ENCODE assay signal across 11 mouse cellular contexts in genomic region chr7:64792031-64792430, GRCm38 (mm10).
A peak's percentile ranks its signal among the peaks of the same experiment; 100 is the strongest.
DNase-seq lines count a peak whose midpoint lies in the region; ATAC-seq and TF ChIP-seq lines count a peak whose summit lies in the region.
"Had no signal": no experiment of that assay in that cellular context is flagged by ENCODE, and none has a peak within 500 bp of the region (broad histone marks: within the 10 kb centered on the region; RNA-seq: fewer than 3 reads in every experiment).

No protein-coding gene starts in this region.

- no peaks in the 10 kb centered on the region for H3K36me3 ChIP-seq in hindbrain, postnatal 0 days (ENCODE audit: insufficient read depth, low read length)
- no peaks in the 10 kb centered on the region for H3K36me3 ChIP-seq in hindbrain, embryonic 14.5 days (replicated peaks; ENCODE audit: control insufficient read depth, insufficient read depth)
- H3K36me3 ChIP-seq: lung, embryonic 15.5 days had no signal

- intact Hi-C loops in gastrocnemius, postnatal 14 days (cut with DNase I; ENCODE audit: low total_unique reads) = loop anchor here (2.0 kb wide), 1 partner anchor 17 kb away; no protein-coding TSS in a partner anchor

- H3K4me2 ChIP-seq in hindbrain, postnatal 0 days (ENCODE audit: low read depth, low read length) = no peak overlapping the region
- H3K4me2 ChIP-seq in hindbrain, embryonic 14.5 days (replicated peaks) = no peak overlapping the region
- H3K4me2 ChIP-seq: lung, embryonic 15.5 days had no signal

- no peak overlapping the region for H3K9ac ChIP-seq in hindbrain, postnatal 0 days (replicated peaks; ENCODE audit: low read length)
- no peak overlapping the region for H3K9ac ChIP-seq in hindbrain, embryonic 14.5 days
- H3K9ac ChIP-seq: lung, embryonic 15.5 days had no signal

- no peak for TF ChIP-seq CTCF in hindbrain, postnatal 0 days (IDR thresholded peaks at IDR 0.05; ENCODE audit: low read depth)

- H3K4me3 ChIP-seq in hindbrain, postnatal 0 days (ENCODE audit: low read length) = no peak overlapping the region
- no peak overlapping the region for H3K4me3 ChIP-seq in hindbrain, embryonic 14.5 days (replicated peaks; ENCODE audit: low read length)
- H3K4me3 ChIP-seq: left cerebral cortex, adult 2 months; lung, embryonic 15.5 days had no signal

- H3K9me3 ChIP-seq in hindbrain, postnatal 0 days (ENCODE audit: low read length) = no peaks in the 10 kb centered on the region
- H3K9me3 ChIP-seq in hindbrain, embryonic 14.5 days (ENCODE audit: control insufficient read depth, low read length) = no peaks in the 10 kb centered on the region
- H3K9me3 ChIP-seq: lung, embryonic 15.5 days had no signal

- ATAC-seq in hindbrain, postnatal 0 days = peak; percentile 58; the same call in 1 of the 2 replicates
- ATAC-seq in hindbrain, embryonic 14.5 days (ENCODE audit: low FRiP score) = no peak

- H3K4me1 ChIP-seq in hindbrain, postnatal 0 days (ENCODE audit: insufficient read depth, low read length) = no peaks in the 10 kb centered on the region
- no peaks in the 10 kb centered on the region for H3K4me1 ChIP-seq in hindbrain, embryonic 14.5 days (replicated peaks; ENCODE audit: control insufficient read depth, insufficient read depth, low read length)
- H3K4me1 ChIP-seq: lung, embryonic 15.5 days had no signal

- no peak overlapping the region for H3K27ac ChIP-seq in hindbrain, postnatal 0 days
- no peak overlapping the region for H3K27ac ChIP-seq in hindbrain, embryonic 14.5 days
- H3K27ac ChIP-seq: left cerebral cortex, adult 2 months; lung, embryonic 15.5 days had no signal

- no peaks in the 10 kb centered on the region for H3K27me3 ChIP-seq in hindbrain, postnatal 0 days (ENCODE audit: insufficient read depth, low read length)
- no peaks in the 10 kb centered on the region for H3K27me3 ChIP-seq in hindbrain, embryonic 14.5 days (ENCODE audit: control insufficient read depth, insufficient read depth, low read length)
- H3K27me3 ChIP-seq: lung, embryonic 15.5 days had no signal

- 33% methylated on average over 8 of the region's 8 CpGs for WGBS in hindbrain, postnatal 0 days
- whole genome bisulfite sequencing in hindbrain, embryonic 14.5 days = 53% methylated on average over 8 of the region's 8 CpGs

- no peak for DNase-seq in hindbrain, postnatal 0 days (ENCODE audit: low spot score)
- DNase-seq in hindbrain, embryonic 14.5 days (ENCODE audit: low spot score) = no peak
- DNase-seq in MEL-GATA-1-ER (ENCODE audit: extremely low read depth, low read depth) = peak; percentile 6
- DNase-seq in adrenal gland, postnatal 14 days = peak; percentile 89
- DNase-seq in gastrocnemius, postnatal 14 days = peak; percentile 34
- DNase-seq in layer of hippocampus, adult 11-12 months (ENCODE audit: low spot score) = no peak
- no peak for DNase-seq in right cerebral cortex, adult 2 months (ENCODE audit: low spot score in 2 of 2)
- no peak for DNase-seq in spleen, postnatal 10 days (ENCODE audit: low spot score in 2 of 2)
- DNase-seq: thymus, postnatal 4 days had no signal

Comparison
In these comparisons a context has a peak if more than half of its experiments do, and no peak if none do; other contexts are left out.
1. DNase-seq: peak in MEL-GATA-1-ER (single experiment), adrenal gland, postnatal 14 days (single experiment) and gastrocnemius, postnatal 14 days (single experiment); none in hindbrain, postnatal 0 days (single experiment), hindbrain, embryonic 14.5 days (single experiment), layer of hippocampus, adult 11-12 months (single experiment), right cerebral cortex, adult 2 months (0 of 2) and spleen, postnatal 10 days (0 of 2).